Mouse (Mus musculus) kidney, embryonic 14.5 days (tissue): ENCODE data around the gene Clstn2. TPM values are rescaled to one million over a fixed set of nuclear protein-coding genes. Genes with fewer than 3 reads are reported as not detected.

Source experiments
- ATAC-seq: fragments of 200-750 bp; cut with Nextera tagmentation; 2 replicates; pipeline ENCODE4 v1.8.0; 2017; ENCODE audit warnings: moderate number of reproducible peaks, mild to moderate bottlenecking, moderate TSS enrichment, moderate library complexity; ENCODE audit not compliant: low FRiP score, low TSS enrichment
- H3K27ac ChIP-seq: fragments of 300-500 bp; sonication (generic); 2 replicates; pipeline ENCODE4 v1.5.1; 2014; ENCODE audit warnings: low read depth, mild to moderate bottlenecking, low read length, moderate library complexity, mixed read lengths
- H3K27me3 ChIP-seq: fragments of 300-500 bp; sonication (generic); 2 replicates; pipeline ENCODE4 v1.6.1; 2014; ENCODE audit warnings: mild to moderate bottlenecking, low read length; ENCODE audit not compliant: control insufficient read depth, insufficient read depth
- H3K36me3 ChIP-seq: fragments of 300-500 bp; sonication (generic); 2 replicates; pipeline ENCODE4 v1.6.1; 2014; ENCODE audit warnings: low read length, mixed read lengths; ENCODE audit not compliant: control insufficient read depth, insufficient read depth
- H3K4me1 ChIP-seq: fragments of 300-500 bp; sonication (generic); 2 replicates; pipeline ENCODE4 v1.6.1; 2014; ENCODE audit warnings: low read length, mixed read lengths; ENCODE audit not compliant: control insufficient read depth, insufficient read depth
- H3K4me2 ChIP-seq: fragments of 300-500 bp; sonication (generic); replicated peaks from 2 replicates; pipeline ENCODE4 v1.6.1; 2014; ENCODE audit warnings: low read depth, mild to moderate bottlenecking, low read length
- H3K4me3 ChIP-seq: fragments of 300-500 bp; sonication (generic); 2 replicates; pipeline ENCODE4 v1.5.1; 2014; ENCODE audit warnings: mild to moderate bottlenecking, low read length
- H3K9ac ChIP-seq: fragments of 300-500 bp; sonication (generic); 2 replicates; pipeline ENCODE4 v1.6.1; 2014; ENCODE audit warnings: low read depth, mild to moderate bottlenecking, low read length, moderate library complexity
- H3K9me3 ChIP-seq: fragments of 300-500 bp; sonication (generic); 2 replicates; pipeline ENCODE4 v1.6.1; 2016; ENCODE audit warnings: low read length; ENCODE audit not compliant: control insufficient read depth
- WGBS: fragments of 180-500 bp; shearing (Covaris S2); extraction: QIAGEN DNeasy Blood & Tissue Kit; methylation state at CpG from one replicate; pipeline ENCODE4 v1.1.7; 2014; 5-methylcytosine and 5-hydroxymethylcytosine counted together
- polyA plus RNA-seq: library from polyadenylated mRNA; unstranded; fragments of >200 nt; fragmentation: Nextera tagmentation; extraction: Ambion mirVana; gene quantifications from 2 replicates; pipeline ENCODE4 v1.2.1, GENCODE M21; 2014

Gene Clstn2
- polyA plus RNA-seq, 1 experiment from 2014 or later = 2.7 TPM

- no peaks in the 10 kb centered on the region for H3K27me3 ChIP-seq
- no peaks in the 10 kb centered on the region for H3K36me3 ChIP-seq
- no peaks in the 10 kb centered on the region for H3K4me1 ChIP-seq
- H3K4me2 ChIP-seq = no peak overlapping the region
- no peak overlapping the region for H3K4me3 ChIP-seq
- no peak overlapping the region for H3K27ac ChIP-seq
- ATAC-seq = no peak
- H3K9me3 ChIP-seq = no peaks in the 10 kb centered on the region
- no peak overlapping the region for H3K9ac ChIP-seq
- 75% methylated on average over 4 of the region's 4 CpGs for WGBS
These were observed 346.1 kb downstream of the Clstn2 start for GRCm38 (mm10) chr9:97686826-97687425.

DNA sequence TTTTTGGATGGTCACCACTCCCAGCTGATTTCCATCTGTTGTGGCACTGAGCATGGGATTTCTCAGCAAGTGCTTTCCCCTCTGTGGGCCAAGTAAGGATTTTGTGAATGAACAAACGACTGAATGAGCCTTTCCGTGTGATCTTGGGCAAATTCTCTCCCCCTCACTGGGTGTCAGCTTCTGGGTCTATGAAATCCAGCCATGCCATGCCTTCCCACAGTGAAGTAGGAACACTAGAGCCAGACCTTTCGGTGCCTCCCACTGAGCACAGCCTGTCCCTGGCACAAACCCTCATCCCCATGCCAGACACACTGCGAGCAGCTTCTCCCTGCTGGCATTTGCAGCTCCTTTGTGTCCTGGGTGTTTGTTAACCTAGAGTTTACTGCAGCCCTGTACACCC lies 347.3 kb downstream of the Clstn2 start:
- H3K4me2 ChIP-seq = no peak overlapping the region
- ATAC-seq = no peak

GRCm38 (mm10) chr9:97679878-97680277 lies 353.1 kb downstream of the Clstn2 start:
- Histone ChIP-seq H3K9ac (no peak overlapping the region), H3K4me1 (no peaks in the 10 kb centered on the region), H3K36me3 (no peaks in the 10 kb centered on the region), H3K27me3 (no peaks in the 10 kb centered on the region), H3K4me2 (no peak overlapping the region), H3K4me3 (no peak overlapping the region), H3K27ac (no peak overlapping the region), H3K9me3 (no peaks in the 10 kb centered on the region)
- ATAC-seq = no peak

More for the DNA sequence above, 347.3 kb downstream of the Clstn2 start:
- no peaks in the 10 kb centered on the region for H3K27me3 ChIP-seq
- no peaks in the 10 kb centered on the region for H3K4me1 ChIP-seq
- no peaks in the 10 kb centered on the region for H3K9me3 ChIP-seq
- H3K4me3 ChIP-seq = no peak overlapping the region
- H3K9ac ChIP-seq = no peak overlapping the region
- 78% methylated on average over 4 of the region's 4 CpGs for WGBS
- no peak overlapping the region for H3K27ac ChIP-seq
- no peaks in the 10 kb centered on the region for H3K36me3 ChIP-seq

GRCm38 (mm10) chr9:97679106-97679505 lies 353.9 kb downstream of the Clstn2 start:
- ATAC-seq = no peak
- H3K4me2 ChIP-seq = no peak overlapping the region
- no peaks in the 10 kb centered on the region for H3K27me3 ChIP-seq
- no peak overlapping the region for H3K27ac ChIP-seq
- no peak overlapping the region for H3K9ac ChIP-seq
- no peak overlapping the region for H3K4me3 ChIP-seq
- H3K4me1 ChIP-seq = no peaks in the 10 kb centered on the region
- WGBS = 79% methylated on average over 4 of the region's 4 CpGs
- no peaks in the 10 kb centered on the region for H3K9me3 ChIP-seq
- H3K36me3 ChIP-seq = no peaks in the 10 kb centered on the region

DNA sequence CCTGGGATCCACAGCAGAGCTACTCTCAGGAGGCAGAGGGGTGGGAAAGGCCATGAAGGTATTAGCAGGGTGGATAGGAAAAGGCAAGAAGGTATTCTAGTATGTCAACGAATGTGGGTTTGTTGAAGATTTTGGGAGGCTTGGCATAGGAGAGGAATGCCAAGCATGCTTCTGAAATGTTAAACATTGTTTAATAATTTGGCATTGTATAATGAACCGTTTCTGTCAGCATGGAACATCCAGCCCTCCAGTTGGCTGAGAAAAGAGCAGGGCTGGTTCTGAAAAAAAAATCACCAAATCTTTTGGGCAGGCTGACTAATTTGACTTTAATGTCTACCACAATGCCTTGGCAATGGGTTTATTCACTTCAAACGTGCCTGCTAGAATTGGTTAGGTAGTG lies 355.9 kb downstream of the Clstn2 start:
- H3K9me3 ChIP-seq = no peaks in the 10 kb centered on the region
- no peak for ATAC-seq
- no peak overlapping the region for H3K9ac ChIP-seq
- no peaks in the 10 kb centered on the region for H3K36me3 ChIP-seq
- H3K4me3 ChIP-seq = no peak overlapping the region
- 71% methylated on average over 3 of the region's 3 CpGs for WGBS
- no peaks in the 10 kb centered on the region for H3K27me3 ChIP-seq
- no peak overlapping the region for H3K4me2 ChIP-seq
- H3K27ac ChIP-seq = no peak overlapping the region
- no peaks in the 10 kb centered on the region for H3K4me1 ChIP-seq

GRCm38 (mm10) chr9:97672681-97673080 lies 360.3 kb downstream of the Clstn2 start:
- no peak for ATAC-seq
- WGBS = 60% methylated on average over 5 of the region's 5 CpGs

DNA sequence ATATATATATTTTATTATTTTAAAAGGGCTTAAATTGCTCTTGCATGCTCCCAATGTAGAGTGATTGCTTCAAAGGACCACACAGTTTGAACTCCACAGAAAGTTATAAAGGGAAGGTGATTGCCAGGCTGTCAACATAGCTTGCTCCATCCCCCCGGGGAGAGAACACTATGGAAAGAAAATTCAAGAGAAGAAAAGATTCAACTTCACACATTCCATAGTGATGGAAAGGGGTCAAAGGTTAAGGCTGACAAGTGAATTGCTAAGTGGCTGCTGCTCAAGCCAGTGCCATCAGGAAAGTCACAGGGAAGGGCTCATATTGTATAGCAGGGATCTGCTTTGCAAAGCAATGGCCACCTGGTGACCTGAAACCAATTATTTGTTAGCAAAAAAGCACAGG lies 360.8 kb downstream of the Clstn2 start:
- Histone ChIP-seq H3K27ac (no peak overlapping the region), H3K4me3 (no peak overlapping the region), H3K36me3 (no peaks in the 10 kb centered on the region), H3K4me2 (no peak overlapping the region), H3K9ac (no peak overlapping the region), H3K4me1 (no peaks in the 10 kb centered on the region), H3K9me3 (no peaks in the 10 kb centered on the region), H3K27me3 (no peaks in the 10 kb centered on the region)
- no peak for ATAC-seq
- WGBS = 37% methylated on average over 1 of the region's 1 CpGs

More at GRCm38 (mm10) chr9:97672681-97673080, 360.3 kb downstream of the Clstn2 start:
- Histone ChIP-seq H3K4me1 (no peaks in the 10 kb centered on the region), H3K27me3 (no peaks in the 10 kb centered on the region), H3K4me3 (no peak overlapping the region), H3K4me2 (no peak overlapping the region), H3K27ac (no peak overlapping the region), H3K9me3 (no peaks in the 10 kb centered on the region), H3K9ac (no peak overlapping the region), H3K36me3 (no peaks in the 10 kb centered on the region)

DNA sequence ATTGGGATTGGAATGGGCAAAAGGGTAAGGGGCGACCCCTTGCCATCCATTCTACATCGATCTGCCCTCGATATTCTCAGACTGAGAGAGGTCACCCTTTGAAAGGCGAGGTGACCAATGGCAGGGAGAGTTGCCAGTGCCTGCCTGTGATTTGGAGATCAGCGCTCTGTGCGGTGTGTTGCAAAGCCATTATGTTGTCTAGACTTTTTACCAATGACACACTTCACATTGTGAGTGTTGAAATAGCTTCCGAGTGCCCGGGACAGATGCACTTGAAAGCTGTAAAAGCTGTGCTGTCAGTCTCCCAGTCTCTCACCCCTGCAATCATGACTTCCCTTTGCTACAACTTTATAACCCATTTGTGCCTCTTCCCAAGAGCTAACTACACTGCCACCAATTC lies 362.3 kb downstream of the Clstn2 start:
- 70% methylated on average over 8 of the region's 8 CpGs for WGBS

GRCm38 (mm10) chr9:97660989-97661388 lies 372.0 kb downstream of the Clstn2 start:
- Histone ChIP-seq H3K9me3 (no peaks in the 10 kb centered on the region), H3K36me3 (no peaks in the 10 kb centered on the region), H3K27ac (no peak overlapping the region), H3K4me1 (no peaks in the 10 kb centered on the region), H3K27me3 (no peaks in the 10 kb centered on the region), H3K9ac (no peak overlapping the region), H3K4me2 (no peak overlapping the region), H3K4me3 (no peak overlapping the region)
- WGBS = 84% methylated on average over 4 of the region's 4 CpGs
- no peak for ATAC-seq

More for the DNA sequence above, 362.3 kb downstream of the Clstn2 start:
- no peak overlapping the region for H3K4me3 ChIP-seq
- ATAC-seq = no peak
- H3K9me3 ChIP-seq = no peaks in the 10 kb centered on the region
- no peaks in the 10 kb centered on the region for H3K27me3 ChIP-seq
- no peak overlapping the region for H3K4me2 ChIP-seq
- no peak overlapping the region for H3K9ac ChIP-seq
- no peaks in the 10 kb centered on the region for H3K36me3 ChIP-seq
- H3K4me1 ChIP-seq = no peaks in the 10 kb centered on the region
- no peak overlapping the region for H3K27ac ChIP-seq
